Mouse (Mus musculus) neural tube, embryonic 13.5 days (tissue): Measurements from ENCODE around the gene Sik3. TPM values are rescaled to one million over a fixed set of nuclear protein-coding genes. Genes with fewer than 3 reads are reported as not detected.

ENCODE experiments used
- ATAC-seq: fragments of 200-750 bp; cut with Nextera tagmentation; 2 replicates; pipeline ENCODE4 v1.8.0; 2017; ENCODE audit warnings: low read depth, mild to moderate bottlenecking, moderate TSS enrichment, moderate library complexity
- H3K27ac ChIP-seq: fragments of 300-500 bp; sonication (generic); replicated peaks from 2 replicates; pipeline ENCODE4 v1.5.1; 2015; ENCODE audit warnings: moderate library complexity, mild to moderate bottlenecking, inconsistent platforms
- H3K27me3 ChIP-seq: fragments of 300-500 bp; sonication (generic); 2 replicates; pipeline ENCODE4 v1.6.1; 2015; ENCODE audit warnings: mild to moderate bottlenecking, inconsistent platforms
- H3K36me3 ChIP-seq: fragments of 300-500 bp; sonication (generic); 2 replicates; pipeline ENCODE4 v1.6.1; 2015; ENCODE audit warnings: mild to moderate bottlenecking, inconsistent platforms
- H3K4me1 ChIP-seq: fragments of 300-500 bp; sonication (generic); replicated peaks from 2 replicates; pipeline ENCODE4 v1.6.1; 2015; ENCODE audit warnings: inconsistent platforms
- H3K4me2 ChIP-seq: fragments of 300-500 bp; sonication (generic); 2 replicates; pipeline ENCODE4 v1.6.1; 2015; ENCODE audit warnings: inconsistent platforms, mild to moderate bottlenecking, moderate library complexity
- H3K4me3 ChIP-seq: fragments of 300-500 bp; sonication (generic); 2 replicates; pipeline ENCODE4 v1.5.1; 2015; ENCODE audit warnings: mild to moderate bottlenecking, inconsistent platforms
- H3K9ac ChIP-seq: fragments of 300-500 bp; sonication (generic); 2 replicates; pipeline ENCODE4 v1.6.1; 2015; ENCODE audit warnings: moderate library complexity, mild to moderate bottlenecking, inconsistent platforms
- H3K9me3 ChIP-seq: fragments of 300-500 bp; sonication (generic); 2 replicates; pipeline ENCODE4 v1.6.1; 2016; ENCODE audit warnings: inconsistent platforms
- WGBS: fragments of 180-500 bp; shearing (Covaris S2); methylation state at CpG from one replicate; pipeline ENCODE4 v1.1.7; 2015; 5-methylcytosine and 5-hydroxymethylcytosine counted together
- polyA plus RNA-seq: library from polyadenylated mRNA; unstranded; fragments of >200 nt; fragmentation: Nextera tagmentation; extraction: Ambion mirVana; gene quantifications from 2 replicates; pipeline ENCODE4 v1.2.1, GENCODE M21; 2015

Gene Sik3
- polyA plus RNA-seq, 1 experiment from 2014 or later = 9.4 TPM

DNA sequence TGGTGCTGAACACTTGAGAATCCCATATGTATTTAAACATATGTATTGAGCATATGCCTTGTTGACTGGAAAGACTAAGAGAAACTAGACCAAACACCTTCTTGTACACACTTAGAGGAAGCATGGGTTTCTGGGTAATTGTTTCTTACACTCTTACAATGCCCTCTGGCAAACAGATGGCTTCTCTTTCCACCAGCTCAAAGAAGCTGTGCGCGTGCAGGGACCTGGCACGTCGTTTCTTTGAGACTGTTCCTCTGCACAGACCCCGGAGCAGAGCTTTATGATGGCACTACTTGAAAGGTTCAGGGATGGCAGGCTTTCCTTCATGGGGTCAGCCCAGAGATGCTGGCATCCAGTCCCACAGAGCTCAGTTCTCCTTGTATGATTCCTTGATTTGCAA lies 176.3 kb downstream of the Sik3 start:
- H3K4me1 ChIP-seq = peaks cover 4% of the 10 kb centered on the region; the same call in 1 of the 2 replicates
- no peak overlapping the region for H3K4me2 ChIP-seq
- no peak overlapping the region for H3K9ac ChIP-seq
- no peak for ATAC-seq
- WGBS = 67% methylated on average over 5 of the region's 5 CpGs
- no peak overlapping the region for H3K4me3 ChIP-seq
- H3K36me3 ChIP-seq = no peaks in the 10 kb centered on the region
- no peak overlapping the region for H3K27ac ChIP-seq
- H3K27me3 ChIP-seq = no peaks in the 10 kb centered on the region
- H3K9me3 ChIP-seq = no peaks in the 10 kb centered on the region

DNA sequence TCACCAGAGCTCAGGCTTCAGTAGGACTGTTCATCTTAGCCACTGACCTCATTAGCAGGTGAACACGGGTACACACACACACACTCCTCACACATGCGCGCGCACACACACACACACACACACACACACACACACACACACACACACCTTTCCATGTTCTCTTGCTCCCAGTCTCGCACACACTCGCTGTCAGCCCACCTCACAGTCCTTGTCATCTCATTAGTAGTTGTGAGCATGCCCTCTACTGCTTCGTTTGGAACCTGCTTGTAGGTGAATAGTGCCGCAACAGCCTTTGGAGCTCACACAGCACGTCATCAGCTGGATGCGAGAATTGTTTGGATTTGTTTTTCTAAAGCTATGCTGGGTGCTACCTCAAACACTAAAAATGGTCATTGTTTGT lies 176.8 kb downstream of the Sik3 start:
- 85% methylated on average over 10 of the region's 10 CpGs for WGBS
- H3K4me1 ChIP-seq = peaks cover 4% of the 10 kb centered on the region; the same call in 1 of the 2 replicates
- 0 out of 2 replicates have a peak, but pooled peaks cover 3% of the 10 kb centered on the region for H3K36me3 ChIP-seq
- no peak overlapping the region for H3K27ac ChIP-seq
- no peaks in the 10 kb centered on the region for H3K27me3 ChIP-seq
- no peak overlapping the region for H3K9ac ChIP-seq
- H3K4me2 ChIP-seq = no peak overlapping the region
- no peak for ATAC-seq
- no peaks in the 10 kb centered on the region for H3K9me3 ChIP-seq
- H3K4me3 ChIP-seq = no peak overlapping the region

DNA sequence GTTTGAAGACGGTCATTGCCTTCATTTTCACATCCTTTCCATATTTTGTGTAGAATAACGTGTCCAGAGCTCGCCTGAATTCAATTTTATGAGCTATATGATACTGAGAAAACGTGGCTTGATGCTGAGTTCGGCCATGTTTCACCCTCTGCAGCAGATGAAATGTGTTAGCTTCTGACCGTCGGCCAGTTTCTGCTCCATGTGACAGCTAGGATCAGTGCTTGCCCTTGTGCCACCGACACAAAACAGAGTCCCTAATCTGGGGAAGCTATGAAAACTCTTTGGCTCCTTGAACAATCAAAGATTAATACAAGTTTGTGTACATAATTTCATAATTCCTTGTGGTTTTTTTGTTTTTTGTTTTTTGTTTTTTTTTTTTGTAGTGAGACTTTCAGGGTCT lies 178.6 kb downstream of the Sik3 start:
- H3K9ac ChIP-seq = no peak overlapping the region
- H3K36me3 ChIP-seq = peaks cover 21% of the 10 kb centered on the region
- H3K27ac ChIP-seq = no peak overlapping the region
- no peaks in the 10 kb centered on the region for H3K27me3 ChIP-seq
- ATAC-seq = no peak
- no peaks in the 10 kb centered on the region for H3K9me3 ChIP-seq
- WGBS = 79% methylated on average over 8 of the region's 8 CpGs
- H3K4me3 ChIP-seq = no peak overlapping the region
- H3K4me1 ChIP-seq = peaks cover 4% of the 10 kb centered on the region; the same call in 1 of the 2 replicates
- no peak overlapping the region for H3K4me2 ChIP-seq

DNA sequence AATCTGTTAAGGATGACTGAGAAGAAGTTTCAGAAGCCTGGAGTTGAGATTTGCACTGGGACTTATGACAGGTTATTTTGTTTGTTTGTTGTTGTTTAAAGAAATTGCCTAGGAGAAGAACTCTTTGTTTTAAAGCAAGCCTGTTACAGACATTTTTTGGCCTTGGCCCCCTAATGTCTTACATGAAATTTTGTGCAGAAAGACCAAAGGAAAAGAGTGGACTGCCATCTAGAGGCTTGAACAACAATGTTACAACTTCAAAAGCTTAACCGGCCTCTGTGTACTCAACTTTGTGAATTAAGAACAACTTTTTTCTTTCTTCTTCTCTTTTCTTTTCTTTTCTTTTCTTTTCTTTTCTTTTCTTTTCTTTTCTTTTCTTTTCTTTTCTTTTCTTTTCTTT lies 179.0 kb downstream of the Sik3 start:
- no peak overlapping the region for H3K4me2 ChIP-seq
- ATAC-seq = no peak
- no peaks in the 10 kb centered on the region for H3K9me3 ChIP-seq
- H3K27ac ChIP-seq = no peak overlapping the region
- no peak overlapping the region for H3K9ac ChIP-seq
- no peaks in the 10 kb centered on the region for H3K27me3 ChIP-seq
- H3K4me1 ChIP-seq = peaks cover 4% of the 10 kb centered on the region; the same call in 1 of the 2 replicates
- no peak overlapping the region for H3K4me3 ChIP-seq
- H3K36me3 ChIP-seq = peaks cover 25% of the 10 kb centered on the region
- 45% methylated on average over 1 of the region's 1 CpGs for WGBS

DNA sequence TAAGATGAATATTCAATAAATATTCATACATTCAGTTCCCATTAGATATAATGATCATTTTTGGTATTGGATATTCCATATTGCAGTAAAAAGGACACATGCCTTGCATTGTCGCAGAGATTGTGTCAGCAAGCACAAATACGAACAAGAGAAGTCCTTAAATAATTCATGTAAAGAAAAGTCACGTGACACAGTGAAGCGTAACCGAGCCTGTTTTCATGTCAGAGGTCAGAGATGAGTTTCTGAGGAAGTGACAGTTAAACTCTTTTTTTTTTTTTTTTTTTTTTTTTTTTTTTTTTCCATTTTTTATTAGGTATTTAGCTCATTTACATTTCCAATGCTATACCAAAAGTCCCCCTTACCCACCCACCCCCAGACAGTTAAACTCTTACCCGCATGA lies 180.0 kb downstream of the Sik3 start:
- Histone ChIP-seq H3K27ac (no peak overlapping the region), H3K9ac (no peak overlapping the region), H3K36me3 (peaks cover 35% of the 10 kb centered on the region), H3K27me3 (no peaks in the 10 kb centered on the region), H3K4me1 (peaks cover 4% of the 10 kb centered on the region; the same call in 1 of the 2 replicates), H3K4me3 (no peak overlapping the region), H3K9me3 (no peaks in the 10 kb centered on the region), H3K4me2 (no peak overlapping the region)
- no peak for ATAC-seq
- 80% methylated on average over 6 of the region's 6 CpGs for WGBS

DNA sequence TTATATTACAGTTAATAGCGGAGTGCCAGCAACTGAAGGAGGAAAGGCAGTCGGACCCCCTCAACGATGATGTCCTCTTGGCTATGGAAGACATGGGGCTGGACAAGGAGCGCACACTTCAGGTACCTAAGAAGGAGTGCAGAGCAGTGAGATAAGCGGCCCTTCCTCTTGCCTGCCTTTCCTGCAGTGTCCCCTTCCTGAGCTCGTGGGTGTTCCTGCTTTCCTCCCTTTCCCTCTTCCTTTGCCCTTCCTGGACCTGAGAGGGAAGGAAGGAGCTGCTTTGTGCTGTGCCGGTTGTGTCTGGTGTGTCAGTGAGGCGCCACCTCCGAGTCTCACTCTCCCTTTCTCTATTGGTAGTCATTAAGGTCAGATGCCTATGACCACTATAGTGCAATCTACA lies 182.2 kb downstream of the Sik3 start:
- WGBS = 82% methylated on average over 9 of the region's 9 CpGs
- peaks cover 56% of the 10 kb centered on the region for H3K36me3 ChIP-seq
- ATAC-seq = no peak

DNA sequence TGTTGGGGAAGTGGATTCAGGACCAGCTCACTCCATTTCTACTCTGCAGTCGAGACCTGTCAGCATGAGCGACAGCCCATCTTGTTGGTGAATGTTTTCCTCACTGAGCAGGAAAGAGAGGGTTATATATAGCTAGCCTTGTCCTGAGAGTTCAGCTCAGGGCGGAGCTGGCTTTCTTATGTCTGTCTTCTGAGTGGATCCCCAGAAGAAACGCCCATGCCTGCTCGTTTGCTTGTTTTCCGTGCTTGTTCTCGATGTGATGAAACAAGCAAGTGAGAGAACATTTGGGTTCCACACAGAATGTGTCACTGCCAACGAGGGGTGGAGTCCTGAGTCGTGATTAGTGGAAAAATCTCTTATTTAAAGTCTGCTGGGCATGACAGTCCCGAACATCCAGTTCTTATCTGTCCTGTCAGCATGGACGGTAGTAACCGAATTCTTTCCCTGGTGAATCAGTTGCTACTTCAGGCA lies 184.1 kb downstream of the Sik3 start:
- WGBS = 85% methylated on average over 12 of the region's 12 CpGs
- Histone ChIP-seq H3K36me3 (peaks cover 74% of the 10 kb centered on the region), H3K27ac (no peak overlapping the region), H3K4me3 (no peak overlapping the region), H3K4me2 (no peak overlapping the region), H3K27me3 (no peaks in the 10 kb centered on the region), H3K9ac (no peak overlapping the region), H3K9me3 (no peaks in the 10 kb centered on the region), H3K4me1 (no peaks in the 10 kb centered on the region)
- no peak for ATAC-seq

More for the DNA sequence above, 182.2 kb downstream of the Sik3 start:
- Histone ChIP-seq H3K27ac (no peak overlapping the region), H3K9me3 (no peaks in the 10 kb centered on the region), H3K9ac (no peak overlapping the region), H3K27me3 (no peaks in the 10 kb centered on the region), H3K4me1 (no peaks in the 10 kb centered on the region), H3K4me3 (no peak overlapping the region), H3K4me2 (no peak overlapping the region)

DNA sequence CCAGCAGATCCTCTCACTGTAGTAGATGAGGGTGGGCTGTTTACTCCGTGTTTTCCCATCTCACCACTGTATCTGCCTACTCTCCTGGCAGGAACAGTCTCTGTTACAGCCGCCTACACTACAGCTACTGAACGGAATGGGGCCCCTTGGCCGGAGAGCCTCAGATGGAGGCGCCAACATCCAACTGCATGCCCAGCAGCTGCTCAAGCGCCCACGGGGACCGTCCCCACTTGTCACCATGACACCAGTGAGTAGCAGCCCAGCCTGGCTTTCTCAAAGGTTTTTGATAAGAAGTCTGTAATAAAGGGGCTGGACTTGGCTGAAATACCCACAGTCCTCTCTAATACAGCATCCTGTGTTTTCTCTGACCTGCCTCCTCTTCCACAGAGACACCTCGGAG lies 185.8 kb downstream of the Sik3 start:
- Histone ChIP-seq H3K9ac (no peak overlapping the region), H3K9me3 (no peaks in the 10 kb centered on the region), H3K4me1 (no peaks in the 10 kb centered on the region), H3K4me2 (no peak overlapping the region), H3K27ac (no peak overlapping the region), H3K27me3 (no peaks in the 10 kb centered on the region), H3K4me3 (no peak overlapping the region), H3K36me3 (peaks cover 85% of the 10 kb centered on the region)
- WGBS = 90% methylated on average over 9 of the region's 9 CpGs
- no peak for ATAC-seq

DNA sequence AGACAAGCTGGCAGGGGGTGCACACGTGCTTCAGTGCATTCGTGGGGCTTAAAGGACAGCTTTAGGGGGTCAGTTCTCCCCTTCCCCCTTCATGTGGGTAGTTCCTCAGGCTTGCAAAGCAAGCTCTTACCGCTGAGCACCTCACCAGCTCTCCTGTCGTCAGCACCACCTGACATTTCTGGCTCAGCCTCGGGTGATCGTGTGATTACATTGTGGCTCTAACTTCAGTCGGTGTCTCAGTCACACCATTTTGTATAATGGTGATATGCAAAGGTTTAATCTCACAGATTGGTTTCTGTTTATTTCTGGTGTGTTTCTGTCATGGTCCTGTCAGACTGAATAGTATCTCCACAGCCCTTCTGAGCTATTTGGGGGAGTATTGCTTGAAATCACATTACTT lies 186.3 kb downstream of the Sik3 start:
- no peaks in the 10 kb centered on the region for H3K4me1 ChIP-seq
- WGBS = 90% methylated on average over 7 of the region's 7 CpGs
- H3K27me3 ChIP-seq = no peaks in the 10 kb centered on the region
- no peaks in the 10 kb centered on the region for H3K9me3 ChIP-seq
- H3K4me2 ChIP-seq = no peak overlapping the region
- H3K36me3 ChIP-seq = peaks cover 86% of the 10 kb centered on the region
- H3K4me3 ChIP-seq = no peak overlapping the region
- H3K9ac ChIP-seq = no peak overlapping the region
- no peak overlapping the region for H3K27ac ChIP-seq
- no peak for ATAC-seq

DNA sequence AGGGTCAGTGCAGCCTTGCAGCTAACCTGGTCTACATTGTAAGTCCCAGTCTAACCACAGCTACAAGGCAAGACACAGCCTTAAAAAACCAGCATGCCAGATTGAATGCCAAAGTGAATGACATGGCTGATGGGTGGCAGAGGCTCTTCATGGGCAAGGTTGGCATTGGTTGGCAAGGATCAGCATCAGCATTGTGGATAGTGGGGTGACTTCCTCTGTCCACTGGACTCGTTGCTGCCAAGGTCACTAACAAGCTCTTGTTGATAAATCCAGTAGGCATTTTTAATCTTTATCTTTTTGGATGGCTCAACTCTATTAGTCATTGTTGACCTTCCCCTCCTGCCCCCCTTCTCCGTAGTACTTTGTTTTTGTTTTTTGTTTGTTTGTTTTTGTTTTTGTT lies 187.0 kb downstream of the Sik3 start:
- H3K4me3 ChIP-seq = no peak overlapping the region
- no peaks in the 10 kb centered on the region for H3K27me3 ChIP-seq
- H3K4me1 ChIP-seq = no peaks in the 10 kb centered on the region
- no peaks in the 10 kb centered on the region for H3K9me3 ChIP-seq
- peaks cover 88% of the 10 kb centered on the region for H3K36me3 ChIP-seq
- no peak for ATAC-seq
- H3K9ac ChIP-seq = no peak overlapping the region
- no peak overlapping the region for H3K27ac ChIP-seq
- WGBS = 89% methylated on average over 2 of the region's 2 CpGs
- H3K4me2 ChIP-seq = no peak overlapping the region

DNA sequence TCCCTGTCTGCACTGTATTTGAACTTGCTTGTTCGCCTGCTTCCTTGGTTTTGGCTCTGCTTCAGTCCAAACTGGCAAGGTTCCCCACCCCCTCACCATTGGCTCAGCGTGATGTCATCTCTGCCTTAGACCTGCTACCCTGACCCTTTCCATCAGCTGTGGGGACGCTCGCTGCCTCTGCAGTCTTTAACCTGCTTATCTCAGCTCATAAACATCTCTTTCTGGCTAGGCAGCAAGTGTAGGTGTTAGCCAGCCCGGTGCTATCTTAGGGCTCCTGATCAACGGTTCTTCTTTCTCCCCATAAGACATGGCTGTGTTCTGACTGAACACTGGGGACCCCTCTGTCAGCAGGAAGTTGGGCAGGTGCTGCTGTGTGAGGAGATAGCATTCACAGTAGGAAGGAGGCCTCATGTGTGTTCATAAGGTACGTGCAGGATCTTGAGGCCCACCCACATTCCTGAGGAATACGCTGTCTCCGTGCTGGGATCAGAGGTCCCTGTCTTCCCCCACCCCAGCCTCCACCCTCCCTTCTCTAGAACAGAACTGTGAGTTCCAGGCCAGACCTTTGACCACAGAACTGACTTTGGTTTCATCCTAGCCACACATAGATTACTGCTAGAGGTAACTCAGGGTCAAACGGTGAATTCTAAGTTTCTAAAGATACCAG lies 194.3 kb downstream of the Sik3 start:
- 90% methylated on average over 10 of the region's 10 CpGs for WGBS

DNA sequence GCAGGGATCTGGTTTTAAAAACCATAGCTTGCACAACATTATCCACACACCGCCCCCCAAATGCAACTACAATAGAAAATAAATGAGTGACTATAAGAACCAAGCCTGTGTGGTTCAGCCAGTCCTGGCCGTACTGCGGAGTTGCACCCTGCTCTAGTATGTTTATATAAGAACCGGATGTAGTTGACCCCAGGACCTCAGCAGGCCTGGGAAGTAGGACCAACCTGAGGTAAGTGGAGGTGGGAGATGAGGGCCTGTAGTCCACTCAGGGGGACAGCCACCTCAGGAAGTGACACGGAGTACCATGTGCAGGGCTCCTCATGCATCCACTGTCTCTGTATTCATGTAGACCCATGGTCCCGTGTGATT lies 194.9 kb downstream of the Sik3 start:
- Histone ChIP-seq H3K9ac (no peak overlapping the region), H3K4me2 (no peak overlapping the region), H3K27me3 (no peaks in the 10 kb centered on the region), H3K9me3 (no peaks in the 10 kb centered on the region), H3K4me1 (no peaks in the 10 kb centered on the region), H3K36me3 (peaks cover 88% of the 10 kb centered on the region), H3K27ac (no peak overlapping the region), H3K4me3 (no peak overlapping the region)
- WGBS = 88% methylated on average over 6 of the region's 6 CpGs
- ATAC-seq = no peak

More for the DNA sequence above, 194.3 kb downstream of the Sik3 start:
- Histone ChIP-seq H3K4me3 (no peak overlapping the region), H3K4me1 (no peaks in the 10 kb centered on the region), H3K9me3 (no peaks in the 10 kb centered on the region), H3K4me2 (no peak overlapping the region), H3K27me3 (no peaks in the 10 kb centered on the region), H3K36me3 (peaks cover 88% of the 10 kb centered on the region), H3K27ac (no peak overlapping the region), H3K9ac (no peak overlapping the region)
- ATAC-seq = no peak

DNA sequence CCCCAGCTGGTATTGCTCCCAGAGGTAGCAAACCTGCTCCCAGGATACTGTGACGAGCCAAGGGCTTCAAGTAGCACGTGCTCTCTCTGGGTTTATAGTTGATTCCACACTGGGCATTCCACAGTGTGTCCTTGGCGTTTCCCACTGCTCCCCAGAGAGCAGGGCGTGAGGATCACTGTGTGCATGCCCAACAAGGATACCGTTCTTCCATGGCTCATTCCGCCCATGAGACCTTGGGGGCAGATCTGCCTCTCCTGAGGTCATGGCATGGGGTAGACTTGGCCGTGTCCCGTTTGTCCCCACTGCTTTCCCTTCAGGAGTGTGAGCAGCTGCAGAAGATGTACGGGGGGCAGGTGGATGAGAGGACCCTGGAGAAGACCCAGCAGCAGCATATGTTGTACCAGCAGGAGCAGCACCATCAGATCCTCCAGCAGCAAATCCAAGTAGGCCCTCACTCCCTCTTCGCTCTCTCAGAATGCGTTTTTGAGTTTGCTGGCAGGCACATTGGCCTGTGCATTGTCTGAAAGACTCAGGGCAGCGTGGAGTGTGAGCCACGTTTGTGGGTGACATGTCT lies 195.9 kb downstream of the Sik3 start:
- H3K4me3 ChIP-seq = no peak overlapping the region
- H3K4me1 ChIP-seq = no peaks in the 10 kb centered on the region
- no peaks in the 10 kb centered on the region for H3K27me3 ChIP-seq
- H3K36me3 ChIP-seq = peaks cover 94% of the 10 kb centered on the region
- H3K9me3 ChIP-seq = no peaks in the 10 kb centered on the region
- no peak overlapping the region for H3K4me2 ChIP-seq
- no peak overlapping the region for H3K9ac ChIP-seq
- no peak overlapping the region for H3K27ac ChIP-seq
- 89% methylated on average over 13 of the region's 13 CpGs for WGBS
- ATAC-seq = no peak
